Mouse (Mus musculus): ENCODE results near the gene Uba52. TPM values are rescaled to one million over a fixed set of nuclear protein-coding genes. Genes with fewer than 3 reads are reported as not detected.

The Uba52 gene
- polyA plus RNA-seq, 2 experiments, result 1,113 to 1,844 TPM

DNA sequence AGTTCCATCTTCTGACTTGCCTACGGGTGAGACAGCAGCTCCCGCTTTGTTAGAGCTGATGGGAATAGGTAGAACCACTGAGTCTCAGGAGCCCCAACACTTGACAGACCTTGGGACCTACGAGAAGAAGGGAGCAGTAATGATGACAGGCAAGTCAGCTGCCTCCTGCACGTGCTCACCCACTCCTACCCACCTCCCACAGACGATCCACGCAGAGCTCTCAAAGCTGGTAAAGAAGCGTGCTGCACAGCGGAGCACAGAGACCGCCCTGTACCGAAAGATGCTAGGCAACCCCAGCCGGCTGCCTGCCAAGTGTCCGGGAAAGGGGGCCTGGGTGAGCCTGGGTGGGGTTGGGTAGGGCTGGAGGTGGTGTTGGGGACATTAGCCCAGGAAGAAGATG lies 23.7 kb upstream of the Uba52 start:
- WGBS, result 94% methylated on average over 12 of the region's 12 CpGs
- H3K9me3 ChIP-seq (ENCODE audit: control insufficient read depth, low read length), result no peaks in the 10 kb centered on the region
- ATAC-seq (ENCODE audit: low FRiP score, low read depth) (no peak), DNase-seq (ENCODE audit: low spot score) (no peak)
- TF ChIP-seq POLR2A (IDR thresholded peaks at IDR 0.05; ENCODE audit: borderline replicate concordance, extremely low read depth, insufficient read depth, insufficient read length), result no peak
- no peak overlapping the region for H3K27ac ChIP-seq (replicated peaks; ENCODE audit: low read depth, low read length)
- H3K4me2 ChIP-seq (replicated peaks; ENCODE audit: low read depth, low read length, severe bottlenecking), result no peak overlapping the region
- no peak overlapping the region for H3K4me3 ChIP-seq (replicated peaks; ENCODE audit: low read length)
- H3K27me3 ChIP-seq (ENCODE audit: control insufficient read depth, insufficient read depth, low read length), result no peaks in the 10 kb centered on the region
- H3K36me3 ChIP-seq (ENCODE audit: control insufficient read depth, insufficient read depth, low read length), result peaks cover 76% of the 10 kb centered on the region
- H3K4me1 ChIP-seq (ENCODE audit: control insufficient read depth, insufficient read depth, low read length), result no peaks in the 10 kb centered on the region
- no peak overlapping the region for H3K9ac ChIP-seq (ENCODE audit: low read depth, low read length, severe bottlenecking)

DNA sequence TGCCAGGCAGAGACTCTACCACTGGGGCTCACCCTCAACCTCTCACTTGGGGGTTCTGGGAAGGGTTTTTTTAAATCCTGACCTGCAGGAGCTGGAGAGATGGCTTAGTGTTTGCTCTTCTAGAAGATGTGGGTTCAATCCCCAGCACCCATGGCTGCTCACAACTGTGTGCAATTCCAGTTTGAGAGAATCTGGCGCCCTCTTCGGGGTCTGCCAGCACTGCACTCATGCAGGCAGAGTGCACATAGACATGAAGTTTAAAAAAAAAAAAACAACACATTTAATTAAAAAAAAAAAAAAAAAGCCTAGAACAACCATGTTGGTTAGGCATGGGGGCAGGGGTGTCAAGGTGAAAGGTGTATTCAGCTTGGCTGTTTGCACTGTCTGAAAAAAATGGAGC lies 19.7 kb upstream of the Uba52 start:
- Histone ChIP-seq H3K27me3 (ENCODE audit: control insufficient read depth, insufficient read depth, low read length) (no peaks in the 10 kb centered on the region), H3K4me2 (replicated peaks; ENCODE audit: low read depth, low read length, severe bottlenecking) (no peak overlapping the region), H3K9me3 (ENCODE audit: control insufficient read depth, low read length) (no peaks in the 10 kb centered on the region), H3K36me3 (ENCODE audit: control insufficient read depth, insufficient read depth, low read length) (peaks cover 60% of the 10 kb centered on the region), H3K4me1 (ENCODE audit: control insufficient read depth, insufficient read depth, low read length) (peaks cover 10% of the 10 kb centered on the region), H3K27ac (replicated peaks; ENCODE audit: low read depth, low read length) (no peak overlapping the region), H3K4me3 (replicated peaks; ENCODE audit: low read length) (no peak overlapping the region), H3K9ac (ENCODE audit: low read depth, low read length, severe bottlenecking) (no peak overlapping the region)
- ATAC-seq (ENCODE audit: low FRiP score, low read depth), result no peak
- TF ChIP-seq POLR2A (IDR thresholded peaks at IDR 0.05; ENCODE audit: borderline replicate concordance, extremely low read depth, insufficient read depth, insufficient read length), result no peak
- WGBS, result 91% methylated on average over 2 of the region's 2 CpGs
- DNase-seq (ENCODE audit: low spot score), result no peak

DNA sequence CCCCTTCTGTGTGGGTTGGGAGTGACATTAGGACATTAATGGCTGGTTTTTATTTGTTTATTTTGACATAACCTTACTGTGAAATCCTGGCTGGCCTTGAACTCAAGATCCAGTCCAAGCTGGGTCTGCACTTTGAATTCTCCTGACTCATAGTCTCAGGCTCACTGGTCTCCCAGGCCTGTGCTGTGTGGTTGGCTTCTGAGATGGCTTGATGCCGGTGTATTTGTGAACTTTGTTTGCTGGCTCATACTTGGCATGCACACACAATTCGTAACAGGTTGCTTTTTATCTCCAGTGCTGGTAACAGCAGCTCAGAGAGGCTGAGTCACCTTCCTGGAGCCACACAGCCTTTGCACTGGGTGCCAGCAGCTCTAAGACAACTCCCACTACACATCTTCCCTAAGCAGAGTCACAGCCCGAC lies 19.1 kb upstream of the Uba52 start:
- Histone ChIP-seq H3K4me1 (ENCODE audit: control insufficient read depth, insufficient read depth, low read length) (peaks cover 10% of the 10 kb centered on the region), H3K9ac (ENCODE audit: low read depth, low read length, severe bottlenecking) (no peak overlapping the region), H3K36me3 (ENCODE audit: control insufficient read depth, insufficient read depth, low read length) (peaks cover 54% of the 10 kb centered on the region), H3K9me3 (ENCODE audit: control insufficient read depth, low read length) (no peaks in the 10 kb centered on the region), H3K4me2 (replicated peaks; ENCODE audit: low read depth, low read length, severe bottlenecking) (no peak overlapping the region), H3K27me3 (ENCODE audit: control insufficient read depth, insufficient read depth, low read length) (no peaks in the 10 kb centered on the region), H3K27ac (replicated peaks; ENCODE audit: low read depth, low read length) (no peak overlapping the region), H3K4me3 (replicated peaks; ENCODE audit: low read length) (no peak overlapping the region)
- WGBS, result 90% methylated on average over 3 of the region's 3 CpGs
- ATAC-seq (ENCODE audit: low FRiP score, low read depth) (no peak), DNase-seq (ENCODE audit: low spot score) (no peak)
- TF ChIP-seq POLR2A (IDR thresholded peaks at IDR 0.05; ENCODE audit: borderline replicate concordance, extremely low read depth, insufficient read depth, insufficient read length), result no peak

DNA sequence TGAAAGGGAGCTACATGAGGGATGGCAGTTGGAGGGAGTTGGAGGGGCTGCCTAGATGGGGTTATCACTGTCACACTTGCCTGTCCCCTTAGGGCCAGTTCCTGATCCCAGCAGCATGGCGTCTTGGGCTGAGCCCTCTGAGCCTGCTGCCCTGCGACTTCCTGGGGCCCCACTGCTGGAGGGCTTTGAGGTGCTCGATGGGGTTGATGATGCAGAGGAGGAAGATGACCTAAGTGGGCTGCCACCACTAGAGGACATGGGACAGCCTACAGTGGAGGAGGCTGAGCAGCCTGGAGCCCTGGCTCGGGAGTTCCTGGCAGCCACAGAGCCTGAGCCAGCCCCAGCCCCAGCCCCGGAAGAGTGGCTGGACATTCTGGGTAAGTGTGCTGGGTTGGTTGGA lies 18.7 kb upstream of the Uba52 start:
- H3K9ac ChIP-seq (ENCODE audit: low read depth, low read length, severe bottlenecking), result no peak overlapping the region
- no peak for DNase-seq (ENCODE audit: low spot score)
- H3K4me2 ChIP-seq (replicated peaks; ENCODE audit: low read depth, low read length, severe bottlenecking), result no peak overlapping the region
- no peak overlapping the region for H3K27ac ChIP-seq (replicated peaks; ENCODE audit: low read depth, low read length)
- H3K9me3 ChIP-seq (ENCODE audit: control insufficient read depth, low read length), result no peaks in the 10 kb centered on the region
- no peaks in the 10 kb centered on the region for H3K27me3 ChIP-seq (ENCODE audit: control insufficient read depth, insufficient read depth, low read length)
- WGBS, result 79% methylated on average over 5 of the region's 5 CpGs
- peaks cover 50% of the 10 kb centered on the region for H3K36me3 ChIP-seq (ENCODE audit: control insufficient read depth, insufficient read depth, low read length)
- no peak for ATAC-seq (ENCODE audit: low FRiP score, low read depth)
- TF ChIP-seq POLR2A (IDR thresholded peaks at IDR 0.05; ENCODE audit: borderline replicate concordance, extremely low read depth, insufficient read depth, insufficient read length), result no peak
- peaks cover 10% of the 10 kb centered on the region for H3K4me1 ChIP-seq (ENCODE audit: control insufficient read depth, insufficient read depth, low read length)
- no peak overlapping the region for H3K4me3 ChIP-seq (replicated peaks; ENCODE audit: low read length)

DNA sequence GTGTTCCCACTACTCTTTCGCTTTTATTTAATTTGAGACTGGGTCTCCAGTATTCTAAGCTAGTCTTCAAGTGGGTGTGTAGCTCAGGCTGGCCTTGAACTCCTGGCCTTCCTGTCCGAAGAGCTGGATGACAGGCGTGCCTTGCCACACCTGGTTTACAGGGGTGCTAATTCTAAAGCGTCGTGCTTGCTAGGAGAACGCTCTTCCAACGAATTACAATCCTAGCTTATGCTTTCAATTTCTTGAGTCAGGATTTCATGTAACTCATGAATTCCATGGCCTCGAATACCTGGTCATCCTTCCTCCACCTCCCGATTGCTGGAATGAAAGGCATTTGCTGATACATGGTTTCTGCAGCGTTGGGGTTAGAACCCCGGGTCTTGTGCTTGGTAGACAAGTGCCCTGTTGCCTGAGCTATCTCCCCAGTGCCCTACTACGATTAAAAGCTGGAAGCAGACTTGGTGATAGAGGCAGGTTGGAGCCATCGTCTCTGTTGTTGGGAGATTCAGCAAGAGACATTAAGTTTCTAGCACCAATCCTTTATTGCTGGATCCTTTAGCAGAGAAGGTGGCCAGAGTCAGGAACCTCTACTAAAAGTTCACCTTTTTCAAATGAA lies 17.7 kb upstream of the Uba52 start:
- peak overlapping the region; percentile 97 for H3K9ac ChIP-seq (ENCODE audit: low read depth, low read length, severe bottlenecking)
- H3K4me2 ChIP-seq (replicated peaks; ENCODE audit: low read depth, low read length, severe bottlenecking), result peak overlapping the region; percentile 84
- WGBS, result 26% methylated on average over 13 of the region's 13 CpGs
- peak overlapping the region; percentile 81 for H3K4me3 ChIP-seq (replicated peaks; ENCODE audit: low read length)
- TF ChIP-seq POLR2A (IDR thresholded peaks at IDR 0.05; ENCODE audit: borderline replicate concordance, extremely low read depth, insufficient read depth, insufficient read length), result no peak
- H3K4me1 ChIP-seq (ENCODE audit: control insufficient read depth, insufficient read depth, low read length), result peaks cover 12% of the 10 kb centered on the region
- no peak for ATAC-seq (ENCODE audit: low FRiP score, low read depth)
- H3K9me3 ChIP-seq (ENCODE audit: control insufficient read depth, low read length), result no peaks in the 10 kb centered on the region
- DNase-seq (ENCODE audit: low spot score), result no peak
- H3K27ac ChIP-seq (replicated peaks; ENCODE audit: low read depth, low read length), result peak overlapping the region; percentile 87
- H3K36me3 ChIP-seq (ENCODE audit: control insufficient read depth, insufficient read depth, low read length), result peaks cover 40% of the 10 kb centered on the region
- no peaks in the 10 kb centered on the region for H3K27me3 ChIP-seq (ENCODE audit: control insufficient read depth, insufficient read depth, low read length)
